Mouse (Mus musculus) left cerebral cortex, adult 8-10 months (tissue): Measurements from ENCODE around the gene 9930021J03Rik. TPM values are rescaled to one million over a fixed set of nuclear protein-coding genes. Genes with fewer than 3 reads are reported as not detected.

Source experiments
- total RNA-seq, 4 experiments: library from RNA; stranded (reverse); gene quantifications; 2 replicates each; pipeline ENCODE4 v1.2.4; 2022

9930021J03Rik gene
- total RNA-seq, 4 experiments from 2014 or later, result 36.1 to 44.9 (median 40.3) TPM

Other genes starting within 250 kb of the 9930021J03Rik start
- gene Ermp1, start 157.6 kb downstream of the 9930021J03Rik start, total RNA-seq, result 10 to 100 TPM; 37.0 to 41.9 (median 40.1) TPM
- under 1 TPM in 1 of 4 experiments, not detected in 3; 0.39 TPM for gene Mlana, start 108.2 kb downstream of the 9930021J03Rik start, total RNA-seq
- gene Ranbp6, start 7.0 kb upstream of the 9930021J03Rik start, total RNA-seq, result 10 to 100 TPM; 31.4 to 33.1 (median 32.4) TPM
- gene Il33, start 119.1 kb upstream of the 9930021J03Rik start, total RNA-seq, result 100 to 1,000 TPM in 3 of 4 experiments, 10 to 100 TPM in 1; 97.9 to 105 (median 103) TPM
- gene Trpd52l3, start 197.8 kb upstream of the 9930021J03Rik start, total RNA-seq, result not detected
- 10 to 100 TPM; 46.9 to 49.2 (median 48.5) TPM for gene Uhrf2, start 224.5 kb upstream of the 9930021J03Rik start, total RNA-seq